Mouse (Mus musculus) neural tube, embryonic 11.5 days (tissue): ENCODE data around the gene Snx25. TPM values are rescaled to one million over a fixed set of nuclear protein-coding genes. Genes with fewer than 3 reads are reported as not detected.
A peak's percentile ranks its signal among the peaks of the same experiment; 100 is the strongest.

Source experiments
- ATAC-seq: fragments of 200-750 bp; cut with Nextera tagmentation; 2 replicates; pipeline ENCODE4 v1.8.0; 2017; ENCODE audit warnings: moderate number of reproducible peaks, mild to moderate bottlenecking, moderate TSS enrichment, moderate library complexity; ENCODE audit not compliant: insufficient read depth, low FRiP score, low TSS enrichment
- DNase-seq: peaks from one replicate; pipeline ENCODE4 v3.0.0-alpha.2; 2015; ENCODE audit warnings: low spot score
- H3K27ac ChIP-seq: fragments of 300-500 bp; sonication (generic); 2 replicates; pipeline ENCODE4 v1.5.1; 2014; ENCODE audit warnings: low read depth, mild to moderate bottlenecking, low read length
- H3K27me3 ChIP-seq: fragments of 300-500 bp; sonication (generic); 2 replicates; pipeline ENCODE4 v1.6.1; 2014; ENCODE audit warnings: mild to moderate bottlenecking, low read length, mixed read lengths; ENCODE audit not compliant: control insufficient read depth, insufficient read depth
- H3K36me3 ChIP-seq: fragments of 300-500 bp; sonication (generic); 2 replicates; pipeline ENCODE4 v1.6.1; 2014; ENCODE audit warnings: mild to moderate bottlenecking, low read length, moderate library complexity, mixed read lengths; ENCODE audit not compliant: control insufficient read depth, insufficient read depth
- H3K4me1 ChIP-seq: fragments of 300-500 bp; sonication (generic); 2 replicates; pipeline ENCODE4 v1.6.1; 2014; ENCODE audit warnings: low read length, mixed read lengths; ENCODE audit not compliant: control insufficient read depth, insufficient read depth
- H3K4me2 ChIP-seq: fragments of 300-500 bp; sonication (generic); 2 replicates; pipeline ENCODE4 v1.6.1; 2014; ENCODE audit warnings: low read depth, mild to moderate bottlenecking, moderate library complexity
- H3K4me3 ChIP-seq: fragments of 300-500 bp; sonication (generic); 2 replicates; pipeline ENCODE4 v1.5.1; 2014; ENCODE audit warnings: low read depth, low read length
- H3K9ac ChIP-seq: fragments of 300-500 bp; sonication (generic); 2 replicates; pipeline ENCODE4 v1.6.1; 2014; ENCODE audit warnings: mild to moderate bottlenecking, low read length
- H3K9me3 ChIP-seq: fragments of 300-500 bp; sonication (generic); 2 replicates; pipeline ENCODE4 v1.6.1; 2016; ENCODE audit warnings: low read length; ENCODE audit not compliant: control insufficient read depth
- WGBS: fragments of 180-500 bp; shearing (Covaris S2); extraction: QIAGEN DNeasy Blood & Tissue Kit; methylation state at CpG from one replicate; pipeline ENCODE4 v1.1.7; 2014; 5-methylcytosine and 5-hydroxymethylcytosine counted together
- polyA plus RNA-seq: library from polyadenylated mRNA; unstranded; fragments of >200 nt; fragmentation: Nextera tagmentation; extraction: Ambion mirVana; gene quantifications from 2 replicates; pipeline ENCODE4 v1.2.1, GENCODE M21; 2014

The Snx25 gene
- polyA plus RNA-seq, 1 experiment from 2014 or later, result 8.5 TPM

- H3K4me2 ChIP-seq, result peak overlapping the region; percentile 25
- H3K4me1 ChIP-seq, result no peaks in the 10 kb centered on the region
- DNase-seq (peak; percentile 44), ATAC-seq (no peak)
- no peak overlapping the region for H3K9ac ChIP-seq
- no peak overlapping the region for H3K27ac ChIP-seq
- WGBS, result 19% methylated on average over 17 of the region's 17 CpGs
- no peak overlapping the region for H3K4me3 ChIP-seq
- H3K27me3 ChIP-seq, result no peaks in the 10 kb centered on the region
- no peaks in the 10 kb centered on the region for H3K9me3 ChIP-seq
- H3K36me3 ChIP-seq, result no peaks in the 10 kb centered on the region
Measured at GRCm38 (mm10) chr8:46010746-46011680, 140.9 kb downstream of the Snx25 start.

- H3K9ac ChIP-seq, result no peak overlapping the region
- H3K4me2 ChIP-seq, result peak overlapping the region; percentile 25
- WGBS, result 52% methylated on average over 2 of the region's 2 CpGs
- no peak for ATAC-seq
- no peaks in the 10 kb centered on the region for H3K36me3 ChIP-seq
- H3K27me3 ChIP-seq, result no peaks in the 10 kb centered on the region
- no peaks in the 10 kb centered on the region for H3K9me3 ChIP-seq
- no peak for DNase-seq
- H3K4me3 ChIP-seq, result no peak overlapping the region
- H3K27ac ChIP-seq, result no peak overlapping the region
- no peaks in the 10 kb centered on the region for H3K4me1 ChIP-seq
Measured at GRCm38 (mm10) chr8:46010306-46010705, 141.7 kb downstream of the Snx25 start.

DNA sequence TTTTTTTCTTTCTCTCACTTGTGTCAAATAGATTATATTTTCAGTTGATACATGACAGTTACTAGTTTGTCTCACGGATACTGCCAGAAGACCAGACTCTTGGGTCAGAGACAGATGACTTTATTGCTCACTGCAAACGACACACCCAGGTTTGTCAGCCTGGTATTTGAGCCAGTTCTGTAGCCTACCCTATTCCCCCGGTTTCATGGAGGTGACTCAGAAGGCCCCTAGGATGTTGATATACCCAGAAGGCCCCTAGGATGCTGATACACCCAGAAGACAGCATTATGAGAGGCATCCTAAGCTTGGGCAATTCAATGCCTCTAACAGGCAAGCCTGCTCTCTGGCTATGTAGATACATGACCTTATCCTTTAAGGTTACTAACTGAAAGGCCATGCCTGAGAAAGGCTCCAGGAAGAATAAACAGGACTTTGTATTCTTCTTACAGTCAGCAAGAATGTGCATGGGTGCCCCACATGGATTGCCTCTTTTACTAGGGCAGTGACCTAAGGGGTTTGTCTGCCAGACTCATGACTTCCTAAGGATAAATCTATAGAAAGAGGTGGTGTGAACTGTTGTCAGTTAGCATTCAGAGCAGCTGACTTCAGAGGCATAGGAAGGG lies 144.8 kb downstream of the Snx25 start:
- no peak overlapping the region for H3K4me3 ChIP-seq
- H3K27ac ChIP-seq, result no peak overlapping the region
- WGBS, result 50% methylated on average over 3 of the region's 3 CpGs
- ATAC-seq, result no peak
- no peaks in the 10 kb centered on the region for H3K36me3 ChIP-seq
- H3K9ac ChIP-seq, result no peak overlapping the region
- H3K4me1 ChIP-seq, result no peaks in the 10 kb centered on the region
- no peaks in the 10 kb centered on the region for H3K9me3 ChIP-seq
- no peaks in the 10 kb centered on the region for H3K27me3 ChIP-seq
- DNase-seq, result no peak
- H3K4me2 ChIP-seq, result no peak overlapping the region

- DNase-seq (no peak), ATAC-seq (no peak)
- H3K27ac ChIP-seq, result no peak within 1 kb of the TSS
- no peak within 1 kb of the TSS for H3K9ac ChIP-seq
- WGBS, result 78% methylated on average over 4 of the region's 4 CpGs
- no peaks in the 10 kb centered on the region for H3K4me1 ChIP-seq
- H3K27me3 ChIP-seq, result no peaks in the 10 kb centered on the region
- H3K36me3 ChIP-seq, result no peaks in the 10 kb centered on the region
- no peak within 1 kb of the TSS for H3K4me3 ChIP-seq
- H3K9me3 ChIP-seq, result no peaks in the 10 kb centered on the region
- no peak within 1 kb of the TSS for H3K4me2 ChIP-seq
Measured at GRCm38 (mm10) chr8:46005596-46005995, 146.4 kb downstream of the Snx25 start, which contains the start of gene Ankrd37. Gene Ankrd37 (minus strand): TSS chr8:46005707.

GRCm38 (mm10) chr8:45999784-46000705 lies 151.9 kb downstream of the Snx25 start:
- 7% methylated on average over 55 of the region's 55 CpGs for WGBS

GRCm38 (mm10) chr8:45999138-45999783 lies 152.7 kb downstream of the Snx25 start, which contains the start of gene Lrp2bp:
Gene Lrp2bp (plus strand): TSS chr8:45999303.
- H3K9ac ChIP-seq, result peak within 1 kb of the TSS; percentile 90
- H3K27ac ChIP-seq, result peak within 1 kb of the TSS; percentile 99
- ATAC-seq, result 0 out of 2 replicates have a peak, but pooled peaks have one; percentile 0
- no peaks in the 10 kb centered on the region for H3K36me3 ChIP-seq
- H3K27me3 ChIP-seq, result no peaks in the 10 kb centered on the region
- no peak for DNase-seq
- no peaks in the 10 kb centered on the region for H3K4me1 ChIP-seq
- peak within 1 kb of the TSS; percentile 63 for H3K4me2 ChIP-seq
- WGBS, result 5% methylated on average over 22 of the region's 22 CpGs
- H3K4me3 ChIP-seq, result peak within 1 kb of the TSS; percentile 41
- H3K9me3 ChIP-seq, result no peaks in the 10 kb centered on the region

More at GRCm38 (mm10) chr8:45999784-46000705, 151.9 kb downstream of the Snx25 start:
- peak overlapping the region; percentile 90 for H3K9ac ChIP-seq
- peak overlapping the region; percentile 41 for H3K4me3 ChIP-seq
- DNase-seq (peak; percentile 100), ATAC-seq (peak; percentile 99)
- no peaks in the 10 kb centered on the region for H3K9me3 ChIP-seq
- no peaks in the 10 kb centered on the region for H3K36me3 ChIP-seq
- no peaks in the 10 kb centered on the region for H3K4me1 ChIP-seq
- H3K27ac ChIP-seq, result peak overlapping the region; percentile 99
- no peaks in the 10 kb centered on the region for H3K27me3 ChIP-seq
- H3K4me2 ChIP-seq, result peak overlapping the region; percentile 63

DNA sequence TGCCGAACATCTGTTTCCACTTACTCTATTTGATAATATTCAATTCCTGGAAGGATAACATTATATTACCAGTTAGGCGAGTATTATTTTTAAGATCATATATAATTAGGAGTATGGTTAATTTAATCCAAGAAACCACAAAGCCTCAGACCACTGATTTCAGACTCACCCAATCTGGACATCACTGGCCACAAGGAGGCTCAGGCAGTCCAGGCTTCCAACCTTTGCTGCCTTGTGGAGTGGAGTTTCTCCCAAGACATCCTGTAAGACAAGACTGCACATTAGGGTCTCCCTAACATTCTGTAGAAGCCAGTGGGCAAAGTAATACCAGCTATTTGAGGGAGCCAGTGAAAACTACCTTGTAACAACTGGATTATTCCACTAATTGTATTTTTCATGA lies 153.7 kb downstream of the Snx25 start:
- no peak for DNase-seq
- WGBS, result 81% methylated on average over 2 of the region's 2 CpGs
- Histone ChIP-seq H3K9me3 (no peaks in the 10 kb centered on the region), H3K4me2 (no peak overlapping the region), H3K27me3 (no peaks in the 10 kb centered on the region), H3K4me3 (no peak overlapping the region), H3K27ac (no peak overlapping the region), H3K4me1 (no peaks in the 10 kb centered on the region), H3K9ac (no peak overlapping the region), H3K36me3 (no peaks in the 10 kb centered on the region)
- no peak for ATAC-seq

DNA sequence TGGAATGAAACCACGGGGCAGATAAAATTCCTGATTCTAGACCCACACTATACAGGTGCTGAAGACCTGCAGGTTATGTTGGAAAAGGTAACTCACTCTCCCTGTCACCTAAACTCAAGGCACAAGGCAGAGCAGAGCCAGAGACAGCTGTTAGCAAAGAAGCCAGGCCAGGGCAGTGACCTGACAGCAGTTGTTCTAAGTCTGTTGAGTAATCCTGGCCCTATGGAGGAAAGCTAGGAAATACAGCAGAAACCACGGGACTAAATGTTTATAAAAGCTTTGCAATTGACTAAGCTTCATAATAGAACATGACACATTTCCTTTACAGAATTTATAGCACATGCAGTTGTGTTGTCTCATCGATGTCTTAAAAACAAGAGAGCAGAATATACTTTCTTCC lies 156.4 kb downstream of the Snx25 start:
- H3K4me2 ChIP-seq, result no peak overlapping the region
- WGBS, result 91% methylated on average over 3 of the region's 3 CpGs

More for the DNA sequence above, 156.4 kb downstream of the Snx25 start:
- ATAC-seq, result no peak
- Histone ChIP-seq H3K4me1 (no peaks in the 10 kb centered on the region), H3K4me3 (no peak overlapping the region), H3K27me3 (no peaks in the 10 kb centered on the region), H3K27ac (no peak overlapping the region), H3K9ac (no peak overlapping the region), H3K9me3 (no peaks in the 10 kb centered on the region), H3K36me3 (no peaks in the 10 kb centered on the region)
- no peak for DNase-seq
